Comparison of ENCODE assay signal across 32 mouse cellular contexts in the genomic region with DNA sequence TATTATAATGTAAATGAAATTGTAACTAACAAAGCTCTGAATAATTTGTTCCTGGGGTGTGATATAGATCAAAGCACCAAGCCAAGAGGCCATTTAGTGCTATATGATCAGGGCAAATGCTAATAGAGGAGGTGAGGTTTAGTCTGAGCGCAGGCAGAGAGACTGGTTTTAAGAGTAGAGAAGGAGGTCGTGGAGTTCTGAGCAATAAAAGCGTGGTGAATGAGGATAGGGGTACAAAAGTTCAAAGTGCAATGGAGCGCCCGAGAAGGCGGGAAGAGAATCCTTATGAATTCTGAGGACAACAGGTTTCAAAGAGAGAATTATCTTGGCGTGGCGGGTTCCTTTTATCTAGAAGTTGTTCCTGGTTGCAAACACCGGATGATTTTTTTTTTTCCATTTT.
"Had no signal": no experiment of that assay in that cellular context is flagged by ENCODE, and none has a peak within 500 bp of the region (broad histone marks: within the 10 kb centered on the region; RNA-seq: fewer than 3 reads in every experiment).

No protein-coding gene starts in this region.

- DNase-seq: left cerebral cortex, postnatal 4 days; liver; liver, embryonic 13.5 days; liver, postnatal 0 days; lung, adult 18-20 months; lung, adult 2 months; lung, embryonic 14.5 days; lung, postnatal 10 days; lung, postnatal 14 days; lung, postnatal 36 days; lung, postnatal 4 days; midbrain, embryonic 14.5 days had no signal

- H3K4me2 ChIP-seq: limb, embryonic 12.5 days; limb, embryonic 13.5 days; limb, embryonic 15.5 days; liver, embryonic 11.5 days; liver, embryonic 12.5 days; liver, embryonic 13.5 days; liver, embryonic 15.5 days; lung, embryonic 14.5 days; lung, embryonic 15.5 days; midbrain, embryonic 11.5 days; midbrain, embryonic 12.5 days; midbrain, embryonic 13.5 days; midbrain, embryonic 15.5 days had no signal

- H3K9me3 ChIP-seq: limb, embryonic 10.5 days; limb, embryonic 12.5 days; limb, embryonic 13.5 days; limb, embryonic 15.5 days; liver, embryonic 12.5 days; liver, embryonic 13.5 days; liver, embryonic 15.5 days; lung, embryonic 15.5 days; megakaryocyte, embryonic 14.5 days; midbrain, embryonic 10.5 days; midbrain, embryonic 12.5 days; midbrain, embryonic 13.5 days; midbrain, embryonic 15.5 days had no signal

- H3K4me3 ChIP-seq: left cerebral cortex, adult 2 months; limb, embryonic 10.5 days; limb, embryonic 12.5 days; limb, embryonic 13.5 days; limb, embryonic 15.5 days; liver, embryonic 12.5 days; liver, embryonic 13.5 days; liver, embryonic 15.5 days; lung, embryonic 15.5 days; megakaryocyte, embryonic 14.5 days; midbrain, embryonic 10.5 days; midbrain, embryonic 12.5 days; midbrain, embryonic 13.5 days; midbrain, embryonic 15.5 days; myocyte had no signal

- H3K36me3 ChIP-seq: limb, embryonic 10.5 days; limb, embryonic 12.5 days; limb, embryonic 13.5 days; limb, embryonic 15.5 days; liver, embryonic 12.5 days; liver, embryonic 13.5 days; liver, embryonic 15.5 days; lung, embryonic 15.5 days; midbrain, embryonic 10.5 days; midbrain, embryonic 12.5 days; midbrain, embryonic 13.5 days; midbrain, embryonic 15.5 days had no signal

- H3K27me3 ChIP-seq: limb, embryonic 12.5 days; limb, embryonic 13.5 days; limb, embryonic 15.5 days; liver, embryonic 12.5 days; liver, embryonic 13.5 days; liver, embryonic 15.5 days; lung, embryonic 15.5 days; megakaryocyte, embryonic 14.5 days; midbrain, embryonic 12.5 days; midbrain, embryonic 13.5 days; midbrain, embryonic 15.5 days had no signal

- ATAC-seq: liver, embryonic 12.5 days; liver, postnatal 0 days; lung, postnatal 0 days; midbrain, embryonic 13.5 days; midbrain, embryonic 15.5 days; midbrain, embryonic 16.5 days had no signal

- H3K27ac ChIP-seq: left cerebral cortex, adult 2 months; limb, embryonic 10.5 days; limb, embryonic 12.5 days; limb, embryonic 13.5 days; limb, embryonic 15.5 days; liver, embryonic 12.5 days; liver, embryonic 13.5 days; liver, embryonic 14.5 days; liver, embryonic 15.5 days; lung, embryonic 15.5 days; macrophage; midbrain, embryonic 10.5 days; midbrain, embryonic 12.5 days; midbrain, embryonic 13.5 days; midbrain, embryonic 15.5 days had no signal

- H3K9ac ChIP-seq: limb, embryonic 12.5 days; limb, embryonic 13.5 days; limb, embryonic 15.5 days; liver, embryonic 12.5 days; liver, embryonic 13.5 days; liver, embryonic 14.5 days; liver, embryonic 15.5 days; liver, postnatal 0 days; lung, embryonic 14.5 days; lung, embryonic 15.5 days; midbrain, embryonic 12.5 days; midbrain, embryonic 13.5 days; midbrain, embryonic 15.5 days had no signal

- H3K4me1 ChIP-seq: limb, embryonic 10.5 days; limb, embryonic 12.5 days; limb, embryonic 13.5 days; limb, embryonic 15.5 days; liver, embryonic 12.5 days; liver, embryonic 13.5 days; liver, embryonic 15.5 days; lung, embryonic 15.5 days; megakaryocyte, embryonic 14.5 days; midbrain, embryonic 10.5 days; midbrain, embryonic 12.5 days; midbrain, embryonic 13.5 days; midbrain, embryonic 15.5 days had no signal
